Mouse (Mus musculus) kidney, adult 2 months (tissue): ENCODE results near the gene Cldnd2.

Experiments used
- CTCF ChIP-seq: fragments of 200-500 bp; conservative IDR thresholded peaks from 2 replicates; pipeline ENCODE4 v1.5.1; 2011; ENCODE audit warnings: low read depth, mild to moderate bottlenecking, control low read depth, low read length, moderate library complexity, mixed read lengths; ENCODE audit not compliant: insufficient read depth, insufficient read length
- POLR2A ChIP-seq: fragments of 200-500 bp; IDR thresholded peaks from one replicate; pipeline ENCODE4 v1.6.1; 2011; ENCODE audit warnings: low read depth, low read length, control low read depth

DNA sequence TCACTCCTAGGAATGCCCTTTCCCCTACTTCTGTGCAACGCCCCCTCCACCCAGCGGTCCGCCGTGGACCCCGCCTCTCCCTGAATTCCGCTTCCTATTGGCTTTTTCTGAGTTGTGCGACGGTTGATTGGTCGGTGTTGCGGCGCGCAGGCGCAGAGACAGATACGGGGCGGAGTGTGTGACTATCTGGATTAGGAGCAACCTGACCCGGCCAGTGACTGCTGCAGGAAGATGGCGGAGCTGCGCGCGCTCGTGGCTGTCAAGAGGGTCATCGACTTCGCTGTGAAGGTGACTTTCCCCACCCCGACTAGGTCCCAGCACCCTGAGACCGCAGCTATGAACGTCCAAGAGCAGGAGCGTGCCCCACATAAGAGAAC, 3.3 kb downstream of the Cldnd2 start, which contains the start of the genes Etfb and Gm45233:
- no peak for TF ChIP-seq CTCF
- peak; percentile 96 for TF ChIP-seq POLR2A
